Mouse (Mus musculus): Measurements from ENCODE around the gene Amigo2. TPM values are rescaled to one million over a fixed set of nuclear protein-coding genes. Genes with fewer than 3 reads are reported as not detected.

The Amigo2 gene
- total RNA-seq (2021): 1 to 10 TPM; 6.6 to 7.8 TPM

GRCm38 (mm10) chr15:97246911-97247790, at the start of gene Amigo2, which contains the start of gene Pced1b:
Gene Amigo2 (minus strand): TSS chr15:97247287.
Gene Pced1b (plus strand): TSS chr15:97247107.
- peak; percentile 65 to 68 for DNase-seq
- intact Hi-C loops (cut with DNase I): no loop called here

GRCm38 (mm10) chr15:97291291-97292050, 44.4 kb upstream of the Amigo2 start:
- DNase-seq: peak; percentile 50 to 55
- intact Hi-C loops (cut with DNase I): no loop called here

- no peak for DNase-seq
- intact Hi-C loops (cut with DNase I): no loop called here
These were observed 43.3 kb upstream of the Amigo2 start for GRCm38 (mm10) chr15:97290351-97290750.

GRCm38 (mm10) chr15:97289176-97289575, 42.1 kb upstream of the Amigo2 start:
- intact Hi-C loops (cut with DNase I): no loop called here

GRCm38 (mm10) chr15:97288690-97289089, 41.6 kb upstream of the Amigo2 start:
- DNase-seq: no peak
- intact Hi-C loops (cut with DNase I): no loop called here

More at GRCm38 (mm10) chr15:97289176-97289575, 42.1 kb upstream of the Amigo2 start:
- DNase-seq: no peak

- intact Hi-C loops (cut with DNase I): no loop called here
- no peak for DNase-seq
These were observed 40.5 kb upstream of the Amigo2 start for GRCm38 (mm10) chr15:97287436-97288143.

- DNase-seq: no peak
- intact Hi-C loops (cut with DNase I): no loop called here
These were observed 39.6 kb upstream of the Amigo2 start for GRCm38 (mm10) chr15:97286731-97287130.

GRCm38 (mm10) chr15:97285665-97286212, 38.7 kb upstream of the Amigo2 start:
- intact Hi-C loops (cut with DNase I): no loop called here
- DNase-seq: no peak

GRCm38 (mm10) chr15:97284201-97284600, 37.1 kb upstream of the Amigo2 start:
- no peak for DNase-seq
- intact Hi-C loops (cut with DNase I): no loop called here

- DNase-seq: no peak
- intact Hi-C loops (cut with DNase I): no loop called here
These were observed 35.4 kb upstream of the Amigo2 start for GRCm38 (mm10) chr15:97282572-97282881.

GRCm38 (mm10) chr15:97281712-97282571, 34.9 kb upstream of the Amigo2 start:
- no peak for DNase-seq
- intact Hi-C loops (cut with DNase I): no loop called here

- intact Hi-C loops (cut with DNase I): no loop called here
- DNase-seq: no peak
These were observed 33.7 kb upstream of the Amigo2 start for GRCm38 (mm10) chr15:97280776-97281175.

GRCm38 (mm10) chr15:97280131-97280530, 33.0 kb upstream of the Amigo2 start:
- no peak for DNase-seq
- intact Hi-C loops (cut with DNase I): no loop called here

- DNase-seq: no peak
- intact Hi-C loops (cut with DNase I): no loop called here
These were observed 31.4 kb upstream of the Amigo2 start for GRCm38 (mm10) chr15:97278340-97278948.

- intact Hi-C loops (cut with DNase I): no loop called here
These were observed 30.2 kb upstream of the Amigo2 start for GRCm38 (mm10) chr15:97277328-97277727.

GRCm38 (mm10) chr15:97276660-97277153, 29.6 kb upstream of the Amigo2 start:
- DNase-seq: no peak
- intact Hi-C loops (cut with DNase I): no loop called here

More at GRCm38 (mm10) chr15:97277328-97277727, 30.2 kb upstream of the Amigo2 start:
- no peak for DNase-seq

- no peak for DNase-seq
- intact Hi-C loops (cut with DNase I): no loop called here
These were observed 28.7 kb upstream of the Amigo2 start for GRCm38 (mm10) chr15:97275626-97276395.

GRCm38 (mm10) chr15:97272831-97273230, 25.7 kb upstream of the Amigo2 start:
- no peak for DNase-seq

More at GRCm38 (mm10) chr15:97272831-97273230, 25.7 kb upstream of the Amigo2 start:
- intact Hi-C loops (cut with DNase I): no loop called here
